Mouse (Mus musculus) erythroblast, embryonic 14.5 days (primary cell): ENCODE data around the gene Kcnh2. TPM values are rescaled to one million over a fixed set of nuclear protein-coding genes. Genes with fewer than 3 reads are reported as not detected.

Experiments used
- H3K27me3 ChIP-seq: 2 replicates; pipeline ENCODE4 v1.6.1; 2012; ENCODE audit warnings: inconsistent platforms; ENCODE audit not compliant: control insufficient read depth
- H3K36me3 ChIP-seq: 2 replicates; pipeline ENCODE4 v1.6.1; 2012; ENCODE audit warnings: mild to moderate bottlenecking, inconsistent platforms; ENCODE audit not compliant: control insufficient read depth
- H3K4me1 ChIP-seq: 2 replicates; pipeline ENCODE4 v1.6.1; 2012; ENCODE audit warnings: inconsistent platforms; ENCODE audit not compliant: control insufficient read depth
- H3K4me3 ChIP-seq: replicated peaks from 2 replicates; pipeline ENCODE3; 2012; ENCODE audit warnings: moderate library complexity, mild to moderate bottlenecking, inconsistent platforms
- H3K9me3 ChIP-seq: 2 replicates; pipeline ENCODE4 v1.6.1; 2012; ENCODE audit warnings: low read length, inconsistent platforms, mixed read lengths; ENCODE audit not compliant: control insufficient read depth
- GATA1 ChIP-seq: IDR thresholded peaks from 2 replicates; pipeline ENCODE4 v1.6.1; 2012; ENCODE audit warnings: low read length, inconsistent platforms, mixed read lengths
- TAL1 ChIP-seq: IDR thresholded peaks from 3 replicates; pipeline ENCODE4 v1.6.1; 2012; ENCODE audit warnings: low read length, inconsistent platforms, mixed read lengths
- polyA plus RNA-seq: library from polyadenylated mRNA; stranded (reverse); fragments of >175 nt; gene quantifications from 2 replicates; pipeline ENCODE4 v1.2.3, GENCODE M21; 2012

Kcnh2 gene
- polyA plus RNA-seq, 1 experiment = not detected

- Histone ChIP-seq H3K4me3 (no peak overlapping the region), H3K4me1 (peaks cover 28% of the 10 kb centered on the region), H3K9me3 (no peaks in the 10 kb centered on the region), H3K27me3 (peaks cover 15% of the 10 kb centered on the region), H3K36me3 (no peaks in the 10 kb centered on the region)
- TF ChIP-seq GATA1 (no peak), TAL1 (no peak)
These were observed 30.1 kb upstream of the Kcnh2 start for GRCm38 (mm10) chr5:24381486-24381885.

- no peaks in the 10 kb centered on the region for H3K9me3 ChIP-seq
- TF ChIP-seq GATA1 = no peak
- TF ChIP-seq TAL1 = no peak
- H3K4me3 ChIP-seq = no peak overlapping the region
- no peaks in the 10 kb centered on the region for H3K36me3 ChIP-seq
- peaks cover 28% of the 10 kb centered on the region for H3K4me1 ChIP-seq
- H3K27me3 ChIP-seq = peaks cover 5% of the 10 kb centered on the region
These were observed 29.1 kb upstream of the Kcnh2 start for GRCm38 (mm10) chr5:24380499-24380898.

- Histone ChIP-seq H3K9me3 (no peaks in the 10 kb centered on the region), H3K36me3 (no peaks in the 10 kb centered on the region), H3K4me3 (no peak overlapping the region), H3K4me1 (peaks cover 22% of the 10 kb centered on the region), H3K27me3 (peaks cover 2% of the 10 kb centered on the region; the same call in 1 of the 2 replicates)
- no peak for TF ChIP-seq GATA1
- no peak for TF ChIP-seq TAL1
These were observed 28.1 kb upstream of the Kcnh2 start for GRCm38 (mm10) chr5:24379501-24379900.

GRCm38 (mm10) chr5:24378700-24379099 is 27.3 kb upstream of the Kcnh2 start:
- Histone ChIP-seq H3K4me1 (peaks cover 14% of the 10 kb centered on the region), H3K36me3 (no peaks in the 10 kb centered on the region), H3K9me3 (no peaks in the 10 kb centered on the region), H3K27me3 (peaks cover 2% of the 10 kb centered on the region; the same call in 1 of the 2 replicates), H3K4me3 (no peak overlapping the region)
- no peak for TF ChIP-seq GATA1
- no peak for TF ChIP-seq TAL1

- TF ChIP-seq TAL1 (no peak), GATA1 (no peak)
- Histone ChIP-seq H3K9me3 (no peaks in the 10 kb centered on the region), H3K27me3 (no peaks in the 10 kb centered on the region; the same call in 1 of the 2 replicates), H3K4me3 (no peak overlapping the region), H3K4me1 (no peaks in the 10 kb centered on the region), H3K36me3 (no peaks in the 10 kb centered on the region)
These were observed 23.4 kb upstream of the Kcnh2 start for GRCm38 (mm10) chr5:24374666-24375328.

- no peak overlapping the region for H3K4me3 ChIP-seq
- H3K36me3 ChIP-seq = no peaks in the 10 kb centered on the region
- TF ChIP-seq GATA1 = no peak
- no peak for TF ChIP-seq TAL1
- no peaks in the 10 kb centered on the region for H3K9me3 ChIP-seq
- H3K4me1 ChIP-seq = no peaks in the 10 kb centered on the region
- no peaks in the 10 kb centered on the region; the same call in 1 of the 2 replicates for H3K27me3 ChIP-seq
These were observed 22.8 kb upstream of the Kcnh2 start for GRCm38 (mm10) chr5:24374216-24374615.

GRCm38 (mm10) chr5:24373807-24374206 is 22.4 kb upstream of the Kcnh2 start:
- no peak overlapping the region for H3K4me3 ChIP-seq
- no peaks in the 10 kb centered on the region for H3K4me1 ChIP-seq
- H3K36me3 ChIP-seq = no peaks in the 10 kb centered on the region
- TF ChIP-seq GATA1 = no peak
- TF ChIP-seq TAL1 = no peak
- H3K9me3 ChIP-seq = no peaks in the 10 kb centered on the region
- H3K27me3 ChIP-seq = no peaks in the 10 kb centered on the region; the same call in 1 of the 2 replicates

- TF ChIP-seq GATA1 (no peak), TAL1 (no peak)
- no peaks in the 10 kb centered on the region for H3K36me3 ChIP-seq
- H3K4me1 ChIP-seq = no peaks in the 10 kb centered on the region
- H3K27me3 ChIP-seq = peaks cover 9% of the 10 kb centered on the region
- no peak overlapping the region for H3K4me3 ChIP-seq
- H3K9me3 ChIP-seq = no peaks in the 10 kb centered on the region
These were observed 18.4 kb upstream of the Kcnh2 start for GRCm38 (mm10) chr5:24369767-24370166.

- Histone ChIP-seq H3K4me1 (no peaks in the 10 kb centered on the region), H3K27me3 (peaks cover 18% of the 10 kb centered on the region), H3K36me3 (no peaks in the 10 kb centered on the region), H3K9me3 (no peaks in the 10 kb centered on the region), H3K4me3 (no peak overlapping the region)
- no peak for TF ChIP-seq TAL1
- TF ChIP-seq GATA1 = no peak
These were observed 15.0 kb upstream of the Kcnh2 start for GRCm38 (mm10) chr5:24366426-24366825.
